10 mouse cellular contexts compared by ENCODE assay signal in genomic region chr3:109307406-109307805, GRCm38 (mm10). TPM values are rescaled to one million over a fixed set of nuclear protein-coding genes. Genes with fewer than 3 reads are reported as not detected.
DNase-seq lines count a peak whose midpoint lies in the region; ATAC-seq and TF ChIP-seq lines count a peak whose summit lies in the region.
"Had no signal": no experiment of that assay in that cellular context is flagged by ENCODE, and none has a peak within 500 bp of the region (broad histone marks: within the 10 kb centered on the region; RNA-seq: fewer than 3 reads in every experiment).

No protein-coding gene starts in this region.

- CTCF ChIA-PET in Patski (lab: Charles Lee): interaction anchor here (0.6 to 2.2 kb wide), 8 partner anchors 11 to 1472 kb away, joined by 3 to 8 read pairs (median 4); no protein-coding TSS in a partner anchor

- H3K4me3 ChIP-seq in hindbrain, embryonic 15.5 days: no peak overlapping the region
- no peak overlapping the region for H3K4me3 ChIP-seq in stomach, postnatal 0 days (ENCODE audit: low read depth, low read length)
- no peak overlapping the region for H3K4me3 ChIP-seq in gastrocnemius, adult 2 months
- H3K4me3 ChIP-seq: heart, adult 2 months had no signal

- H3K27ac ChIP-seq in hindbrain, embryonic 15.5 days (replicated peaks): no peak overlapping the region
- no peak overlapping the region for H3K27ac ChIP-seq in stomach, postnatal 0 days (replicated peaks)
- H3K27ac ChIP-seq in gastrocnemius, adult 2 months: no peak overlapping the region
- H3K27ac ChIP-seq: heart, adult 2 months had no signal

- no peaks in the 10 kb centered on the region for H3K4me1 ChIP-seq in hindbrain, embryonic 15.5 days (replicated peaks)
- no peaks in the 10 kb centered on the region for H3K4me1 ChIP-seq in stomach, postnatal 0 days (replicated peaks; ENCODE audit: control insufficient read depth, insufficient read depth)

- 37% methylated on average over 7 of the region's 7 CpGs for WGBS in hindbrain, embryonic 15.5 days
- 67% methylated on average over 7 of the region's 7 CpGs for WGBS in stomach, postnatal 0 days

- no peaks in the 10 kb centered on the region for H3K36me3 ChIP-seq in hindbrain, embryonic 15.5 days
- no peaks in the 10 kb centered on the region for H3K36me3 ChIP-seq in stomach, postnatal 0 days (ENCODE audit: control insufficient read depth, insufficient read depth, low read length)

- TF ChIP-seq CTCF in Patski (IDR thresholded peaks at IDR 0.05): no peak
- TF ChIP-seq CTCF in stomach, postnatal 0 days (IDR thresholded peaks at IDR 0.05; ENCODE audit: low read depth): no peak
- TF ChIP-seq CTCF in gastrocnemius, adult 2 months (IDR thresholded peaks at IDR 0.05): no peak

- no peak for DNase-seq in frontal cortex, postnatal 25 days (ENCODE audit: low spot score in 2 of 2)
- peak; percentile 93 for DNase-seq in Patski (ENCODE audit: low read depth, low spot score)
- peak; percentile 27 to 31 for DNase-seq in layer of hippocampus, postnatal 36 days
- no peak for DNase-seq in stomach, postnatal 0 days (ENCODE audit: low spot score)
- DNase-seq in gastrocnemius, adult 2 months: no peak
- no peak for DNase-seq in lung, postnatal 4 days
- DNase-seq: lung, embryonic 14.5 days had no signal

- ATAC-seq in frontal cortex, adult (ENCODE audit: low TSS enrichment): peak; percentile 44
- peak; percentile 97 for ATAC-seq in Patski
- peak; percentile 87; the same call in 1 of the 2 replicates for ATAC-seq in hindbrain, embryonic 15.5 days (ENCODE audit: low FRiP score, low read depth)
- no peak for ATAC-seq in stomach, postnatal 0 days (ENCODE audit: low FRiP score, low TSS enrichment)

- intact Hi-C loops in gastrocnemius, adult 2 months (cut with DNase I): no loop called here

- in situ Hi-C loops in Patski (cut with MboI; ENCODE audit: low pct_unique_long_range_greater_than_20kb): no loop called here

- no peak overlapping the region for H3K4me2 ChIP-seq in hindbrain, embryonic 15.5 days
- H3K4me2 ChIP-seq in stomach, postnatal 0 days (replicated peaks; ENCODE audit: low read depth): no peak overlapping the region
- H3K4me2 ChIP-seq: lung, embryonic 14.5 days had no signal

- POLR2A ChIA-PET in Patski (lab: Charles Lee): interaction anchor here (0.8 to 1.1 kb wide), 2 partner anchors 25 to 171 kb away, joined by 3 read pairs; no protein-coding TSS in a partner anchor

- no peaks in the 10 kb centered on the region for H3K27me3 ChIP-seq in Patski
- H3K27me3 ChIP-seq in hindbrain, embryonic 15.5 days: no peaks in the 10 kb centered on the region
- no peaks in the 10 kb centered on the region for H3K27me3 ChIP-seq in stomach, postnatal 0 days (ENCODE audit: control insufficient read depth, insufficient read depth, low read length)

- TF ChIP-seq EP300 in stomach, postnatal 0 days (optimal IDR thresholded peaks at IDR 0.05): no peak

- H3K9ac ChIP-seq in hindbrain, embryonic 15.5 days: no peak overlapping the region
- no peak overlapping the region for H3K9ac ChIP-seq in stomach, postnatal 0 days (ENCODE audit: low read length)
- H3K9ac ChIP-seq: lung, embryonic 14.5 days had no signal

- H3K9me3 ChIP-seq in hindbrain, embryonic 15.5 days: no peaks in the 10 kb centered on the region
- H3K9me3 ChIP-seq in stomach, postnatal 0 days (ENCODE audit: control insufficient read depth, low read length): no peaks in the 10 kb centered on the region

RNA-seq across cellular contexts. Expression of gene Vav3, which starts 33.0 kb away (rescaled TPM):
- 8.1 TPM for polyA plus RNA-seq in Patski (2021)
- 15.4 and 18.2 TPM in 2 replicates for polyA plus RNA-seq in hindbrain, embryonic 15.5 days (2015; fragmentation: Nextera tagmentation; extraction: Ambion mirVana)
- total RNA-seq in layer of hippocampus, postnatal 36 days (2021): 10 to 100 TPM; 14.1 to 16.2 TPM
- 20.2 and 20.4 TPM in 2 replicates for polyA plus RNA-seq in stomach, postnatal 0 days (2015; fragmentation: Nextera tagmentation; extraction: Ambion mirVana)
- total RNA-seq in gastrocnemius, adult 2 months (2021): 1 to 10 TPM in 1 of 2 experiments, under 1 TPM in 1; 0.94 to 2.6 TPM

Comparison
In these comparisons a context has a peak if more than half of its experiments do, and no peak if none do; other contexts are left out.
1. DNase-seq: peak in Patski (single experiment) and layer of hippocampus, postnatal 36 days (2 of 2); none in frontal cortex, postnatal 25 days (0 of 2), stomach, postnatal 0 days (single experiment), gastrocnemius, adult 2 months (single experiment) and lung, postnatal 4 days (0 of 2).